Mouse (Mus musculus): ENCODE measurements at regions not wholly inside any gene's neighbourhood (a gene's known extent, or its start where the extent isn't known, plus 50 kb on each side); places are given as distances from the start of the nearest gene placed in this dataset.

DNA sequence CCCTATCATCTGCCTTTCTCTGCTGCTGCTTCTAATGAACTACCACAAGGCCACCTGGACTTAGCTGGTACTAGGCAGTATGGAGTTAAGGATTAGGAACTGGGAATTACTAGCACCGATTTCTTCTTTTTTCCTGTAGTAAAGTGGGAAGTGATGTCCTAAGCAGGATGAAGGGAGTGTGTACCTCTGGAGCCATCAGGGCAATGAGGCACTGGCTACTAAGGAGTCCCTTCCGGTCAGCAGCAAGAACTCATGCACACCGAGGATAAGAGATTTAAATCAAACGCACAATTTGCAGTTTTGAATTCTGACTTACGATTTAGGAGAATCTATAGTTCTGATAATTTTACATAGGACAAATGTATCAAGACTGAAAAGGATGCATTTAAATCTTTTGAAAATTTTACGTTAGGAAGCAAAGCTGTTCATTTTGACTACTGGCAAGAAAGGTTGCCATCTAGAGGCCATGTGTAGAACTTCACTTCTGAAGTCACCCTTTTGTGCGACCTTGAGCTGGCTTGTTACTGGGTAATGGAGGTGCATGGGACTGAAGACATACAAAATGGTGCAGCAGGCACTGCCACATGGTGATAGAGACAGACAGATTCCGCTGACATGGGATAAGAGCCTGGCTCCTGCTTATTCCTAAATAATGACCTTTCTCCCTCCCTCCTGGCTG is 369.1 kb upstream of the Stxbp6 start:
- no peaks in the 10 kb centered on the region for H3K79me2 ChIP-seq (ENCODE audit: control insufficient read depth, insufficient read depth)
- TF ChIP-seq REST (IDR thresholded peaks at IDR 0.05; ENCODE audit: insufficient read depth, insufficient read length): no peak
- TF ChIP-seq MYOG (IDR thresholded peaks at IDR 0.05; ENCODE audit: control insufficient read depth in 1 of 3, insufficient read depth in 1 of 3, insufficient read length in 2 of 3, low read depth in 2 of 3): no peak
- no peak for TF ChIP-seq TCF12 (IDR thresholded peaks at IDR 0.05; ENCODE audit: insufficient read depth, poor library complexity, severe bottlenecking)
- no peak for TF ChIP-seq CEBPB (IDR thresholded peaks at IDR 0.05; ENCODE audit: insufficient read depth, poor library complexity, severe bottlenecking)
- TF ChIP-seq USF1 (IDR thresholded peaks at IDR 0.05; ENCODE audit: low read depth): no peak
- TF ChIP-seq POLR2A (IDR thresholded peaks at IDR 0.05; ENCODE audit: insufficient read length, low read depth): no peak
- TF ChIP-seq SRF (IDR thresholded peaks at IDR 0.05; ENCODE audit: control insufficient read depth, insufficient read length, low read depth): no peak
- no peak for TF ChIP-seq MYOD1 (IDR thresholded peaks at IDR 0.05; ENCODE audit: control insufficient read depth in 1 of 3, insufficient read length in 2 of 3, low read depth in 2 of 3)
- no peak for TF ChIP-seq E2F4 (IDR thresholded peaks at IDR 0.05; ENCODE audit: insufficient read depth)
- no peak for TF ChIP-seq TCF3 (IDR thresholded peaks at IDR 0.05; ENCODE audit: insufficient read length, low read depth)
- no peak for TF ChIP-seq MAX (IDR thresholded peaks at IDR 0.05; ENCODE audit: low read depth)
- no peak for TF ChIP-seq POLR2AphosphoS2 (IDR thresholded peaks at IDR 0.05; ENCODE audit: insufficient read length, low read depth)
- H3K4me3 ChIP-seq: no peak overlapping the region
- H3ac ChIP-seq (ENCODE audit: control insufficient read depth, insufficient read length): no peak overlapping the region
- H3K4me2 ChIP-seq (ENCODE audit: low read depth): no peak overlapping the region
- H3K36me3 ChIP-seq (ENCODE audit: control insufficient read depth, insufficient read depth): no peaks in the 10 kb centered on the region
- H3K27me3 ChIP-seq (ENCODE audit: control insufficient read depth, insufficient read depth, insufficient read length): no peaks in the 10 kb centered on the region

DNA sequence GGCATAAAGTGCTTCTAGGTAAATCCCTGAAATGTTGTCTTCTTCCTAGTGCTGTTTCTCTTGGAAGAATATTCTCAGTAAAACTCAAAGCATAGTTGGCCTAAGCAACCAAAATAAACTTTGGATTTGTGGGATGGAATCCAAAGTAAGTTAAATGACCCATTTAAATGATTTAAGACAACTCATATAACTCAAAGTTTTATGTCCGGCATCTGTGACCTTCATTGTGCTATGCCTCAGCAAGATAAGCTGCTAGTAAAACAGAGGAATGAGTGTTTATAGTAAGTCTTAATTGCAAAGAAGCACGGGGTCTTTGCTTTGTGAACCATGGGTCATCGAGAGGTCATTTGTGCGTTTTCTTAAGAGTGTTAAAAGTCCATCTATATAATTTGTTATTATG is 368.0 kb upstream of the Stxbp6 start:
- no peak for TF ChIP-seq MYOG (IDR thresholded peaks at IDR 0.05; ENCODE audit: control insufficient read depth in 1 of 3, insufficient read depth in 1 of 3, insufficient read length in 2 of 3, low read depth in 2 of 3)
- no peak for TF ChIP-seq E2F4 (IDR thresholded peaks at IDR 0.05; ENCODE audit: insufficient read depth)
- TF ChIP-seq CEBPB (IDR thresholded peaks at IDR 0.05; ENCODE audit: insufficient read depth, poor library complexity, severe bottlenecking): no peak
- TF ChIP-seq POLR2A (IDR thresholded peaks at IDR 0.05; ENCODE audit: insufficient read length, low read depth): no peak
- no peak for TF ChIP-seq MAX (IDR thresholded peaks at IDR 0.05; ENCODE audit: low read depth)
- Histone ChIP-seq H3K79me2 (ENCODE audit: control insufficient read depth, insufficient read depth) (no peaks in the 10 kb centered on the region), H3K27me3 (ENCODE audit: control insufficient read depth, insufficient read depth, insufficient read length) (no peaks in the 10 kb centered on the region), H3K36me3 (ENCODE audit: control insufficient read depth, insufficient read depth) (no peaks in the 10 kb centered on the region), H3K4me2 (ENCODE audit: low read depth) (no peak overlapping the region), H3K4me3 (no peak overlapping the region), H3ac (ENCODE audit: control insufficient read depth, insufficient read length) (no peak overlapping the region)

GRCm38 (mm10) chr12:45439745-45440144 is 365.2 kb upstream of the Stxbp6 start:
- Histone ChIP-seq H3K36me3 (ENCODE audit: control insufficient read depth, insufficient read depth) (no peaks in the 10 kb centered on the region), H3K27me3 (ENCODE audit: control insufficient read depth, insufficient read depth, insufficient read length) (no peaks in the 10 kb centered on the region), H3K4me3 (no peak overlapping the region), H3K79me2 (ENCODE audit: control insufficient read depth, insufficient read depth) (no peaks in the 10 kb centered on the region), H3K4me2 (ENCODE audit: low read depth) (no peak overlapping the region), H3ac (ENCODE audit: control insufficient read depth, insufficient read length) (no peak overlapping the region)
- no peak for TF ChIP-seq MAX (IDR thresholded peaks at IDR 0.05; ENCODE audit: low read depth)

- H3K4me3 ChIP-seq: no peak overlapping the region
- H3K36me3 ChIP-seq (ENCODE audit: control insufficient read depth, insufficient read depth): no peaks in the 10 kb centered on the region
- no peaks in the 10 kb centered on the region for H3K27me3 ChIP-seq (ENCODE audit: control insufficient read depth, insufficient read depth, insufficient read length)
- no peak overlapping the region for H3ac ChIP-seq (ENCODE audit: control insufficient read depth, insufficient read length)
- H3K4me2 ChIP-seq (ENCODE audit: low read depth): no peak overlapping the region
- no peaks in the 10 kb centered on the region for H3K79me2 ChIP-seq (ENCODE audit: control insufficient read depth, insufficient read depth)
- TF ChIP-seq E2F4 (IDR thresholded peaks at IDR 0.05; ENCODE audit: insufficient read depth): no peak
- no peak for TF ChIP-seq TCF3 (IDR thresholded peaks at IDR 0.05; ENCODE audit: insufficient read length, low read depth)
- TF ChIP-seq POLR2AphosphoS2 (IDR thresholded peaks at IDR 0.05; ENCODE audit: insufficient read length, low read depth): no peak
- TF ChIP-seq MYOG (IDR thresholded peaks at IDR 0.05; ENCODE audit: control insufficient read depth in 1 of 3, insufficient read depth in 1 of 3, insufficient read length in 2 of 3, low read depth in 2 of 3): no peak
- no peak for TF ChIP-seq REST (IDR thresholded peaks at IDR 0.05; ENCODE audit: insufficient read depth, insufficient read length)
- no peak for TF ChIP-seq POLR2A (IDR thresholded peaks at IDR 0.05; ENCODE audit: insufficient read length, low read depth)
- TF ChIP-seq MYOD1 (IDR thresholded peaks at IDR 0.05; ENCODE audit: control insufficient read depth in 1 of 3, insufficient read length in 2 of 3, low read depth in 2 of 3): no peak
- TF ChIP-seq CEBPB (IDR thresholded peaks at IDR 0.05; ENCODE audit: insufficient read depth, poor library complexity, severe bottlenecking): no peak
- no peak for TF ChIP-seq SRF (IDR thresholded peaks at IDR 0.05; ENCODE audit: control insufficient read depth, insufficient read length, low read depth)
These were observed 362.8 kb upstream of the Stxbp6 start for GRCm38 (mm10) chr12:45437271-45437670.

DNA sequence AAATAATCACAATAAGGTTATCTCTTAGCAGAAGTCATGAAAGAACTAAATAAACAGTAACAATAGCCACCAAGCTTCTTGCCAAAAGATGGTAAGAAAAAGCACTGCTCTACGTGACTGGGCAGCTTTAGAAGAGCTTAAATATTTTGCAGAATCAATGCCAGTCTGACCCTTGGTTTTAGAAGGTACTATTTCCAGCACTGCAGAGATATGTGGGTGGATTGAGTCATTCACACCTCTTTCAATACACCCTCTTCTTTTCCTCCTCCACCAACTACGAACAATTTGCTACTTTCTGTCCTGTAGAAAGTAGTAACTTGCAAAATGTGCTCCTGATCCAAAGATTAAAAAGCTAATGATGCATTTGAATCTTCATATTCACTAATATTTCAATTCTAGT is 324.9 kb upstream of the Stxbp6 start:
- no peak overlapping the region for H3K4me2 ChIP-seq (ENCODE audit: low read depth)
- no peaks in the 10 kb centered on the region for H3K36me3 ChIP-seq (ENCODE audit: control insufficient read depth, insufficient read depth)
- no peak overlapping the region for H3K4me3 ChIP-seq
- no peak overlapping the region for H3ac ChIP-seq (ENCODE audit: control insufficient read depth, insufficient read length)
- no peak for TF ChIP-seq TCF12 (IDR thresholded peaks at IDR 0.05; ENCODE audit: insufficient read depth, poor library complexity, severe bottlenecking)
- no peak for TF ChIP-seq POLR2AphosphoS2 (IDR thresholded peaks at IDR 0.05; ENCODE audit: insufficient read length, low read depth)
- TF ChIP-seq TCF3 (IDR thresholded peaks at IDR 0.05; ENCODE audit: insufficient read length, low read depth): no peak
- TF ChIP-seq USF1 (IDR thresholded peaks at IDR 0.05; ENCODE audit: low read depth): no peak
- H3K79me2 ChIP-seq (ENCODE audit: control insufficient read depth, insufficient read depth): no peaks in the 10 kb centered on the region
- H3K27me3 ChIP-seq (ENCODE audit: control insufficient read depth, insufficient read depth, insufficient read length): no peaks in the 10 kb centered on the region

Data from myocyte (in vitro differentiated cells).